Mouse (Mus musculus): ENCODE measurements around the gene Rsph3b.

DNA sequence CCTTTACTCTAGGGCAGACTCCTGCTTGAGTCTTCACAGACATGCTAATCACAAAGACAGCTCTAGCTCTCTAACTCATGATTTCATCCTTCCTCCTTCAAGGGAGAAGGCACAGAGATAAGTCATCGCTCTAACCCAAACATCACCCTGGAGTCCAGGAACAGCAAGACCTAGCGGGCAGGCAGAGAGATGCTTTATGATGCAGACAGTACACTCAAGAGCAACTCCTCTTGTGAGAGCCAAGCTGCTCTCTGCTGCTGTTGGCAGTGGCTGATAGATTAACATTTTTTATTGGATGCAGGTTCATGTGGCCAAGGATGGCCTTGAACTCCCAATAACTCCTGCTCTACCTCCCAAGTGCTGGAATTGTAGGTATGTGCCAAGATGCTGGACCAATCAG lies 77.1 kb downstream of the Rsph3b start:
- TF ChIP-seq TAL1 (IDR thresholded peaks at IDR 0.05; ENCODE audit: low read length) (no peak), GATA1 (IDR thresholded peaks at IDR 0.05; ENCODE audit: low read length) (no peak)

Data from erythroblast, embryonic 14.5 days (primary cell).